Mouse (Mus musculus): ENCODE data around the gene Evpl. TPM values are rescaled to one million over a fixed set of nuclear protein-coding genes. Genes with fewer than 3 reads are reported as not detected.

Evpl gene
- polyA plus RNA-seq, 1 experiment from 2014 or later = 0.35 TPM

- 95% methylated on average over 2 of the region's 2 CpGs for WGBS
Observed at GRCm38 (mm10) chr11:116201151-116201550, 36.7 kb downstream of the Evpl start.

GRCm38 (mm10) chr11:116198639-116199531, 39.0 kb downstream of the Evpl start, which contains the start of the genes Ten1 and Acox1:
TSS of gene Ten1 (plus strand) at chr11:116198855.
TSS of gene Acox1 (minus strand) at chr11:116199045.
- Histone ChIP-seq H3K9me3 (no peaks in the 10 kb centered on the region), H3K4me1 (replicated peaks) (peaks cover 35% of the 10 kb centered on the region), H3K4me3 (peak within 1 kb of the TSS; percentile 71), H3K9ac (peak within 1 kb of the TSS; percentile 90), H3K4me2 (peak within 1 kb of the TSS; percentile 69), H3K27ac (peak within 1 kb of the TSS; percentile 99), H3K36me3 (peaks cover 19% of the 10 kb centered on the region), H3K27me3 (no peaks in the 10 kb centered on the region)
- under 1% methylated on average over 62 of the region's 62 CpGs for WGBS
- ATAC-seq (ENCODE audit: low FRiP score) = peak; percentile 99

More at GRCm38 (mm10) chr11:116201151-116201550, 36.7 kb downstream of the Evpl start:
- Histone ChIP-seq H3K4me2 (no peak overlapping the region), H3K4me1 (replicated peaks) (peaks cover 21% of the 10 kb centered on the region), H3K4me3 (no peak overlapping the region), H3K9ac (no peak overlapping the region), H3K9me3 (no peaks in the 10 kb centered on the region), H3K36me3 (peaks cover 25% of the 10 kb centered on the region), H3K27me3 (no peaks in the 10 kb centered on the region), H3K27ac (no peak overlapping the region)
- no peak for ATAC-seq (ENCODE audit: low FRiP score)

- peak overlapping the region; percentile 71 for H3K4me3 ChIP-seq
- H3K4me1 ChIP-seq (replicated peaks) = peaks cover 35% of the 10 kb centered on the region
- H3K27ac ChIP-seq = peak overlapping the region; percentile 99
- 26% methylated on average over 13 of the region's 13 CpGs for WGBS
- H3K4me2 ChIP-seq = peak overlapping the region; percentile 69
- peaks cover 19% of the 10 kb centered on the region for H3K36me3 ChIP-seq
- no peaks in the 10 kb centered on the region for H3K9me3 ChIP-seq
- ATAC-seq (ENCODE audit: low FRiP score) = peak; percentile 4; the same call in 1 of the 2 replicates
- peak overlapping the region; percentile 90 for H3K9ac ChIP-seq
- no peaks in the 10 kb centered on the region for H3K27me3 ChIP-seq
Observed at GRCm38 (mm10) chr11:116198132-116198531, 39.7 kb downstream of the Evpl start.

- Histone ChIP-seq H3K4me3 (peak overlapping the region; percentile 71), H3K9me3 (no peaks in the 10 kb centered on the region), H3K4me1 (replicated peaks) (peaks cover 35% of the 10 kb centered on the region), H3K27me3 (no peaks in the 10 kb centered on the region), H3K27ac (no peak overlapping the region), H3K36me3 (peaks cover 19% of the 10 kb centered on the region), H3K4me2 (peak overlapping the region; percentile 69), H3K9ac (no peak overlapping the region)
- WGBS = 93% methylated on average over 6 of the region's 6 CpGs
- ATAC-seq (ENCODE audit: low FRiP score) = no peak
Observed at GRCm38 (mm10) chr11:116197584-116197906, 40.3 kb downstream of the Evpl start.

GRCm38 (mm10) chr11:116196866-116197583, 40.9 kb downstream of the Evpl start:
- no peak for ATAC-seq (ENCODE audit: low FRiP score)
- WGBS = 96% methylated on average over 18 of the region's 18 CpGs
- H3K27ac ChIP-seq = no peak overlapping the region

GRCm38 (mm10) chr11:116196336-116196735, 41.5 kb downstream of the Evpl start:
- ATAC-seq (ENCODE audit: low FRiP score) = no peak
- Histone ChIP-seq H3K4me3 (no peak overlapping the region), H3K4me2 (no peak overlapping the region), H3K27me3 (no peaks in the 10 kb centered on the region), H3K4me1 (replicated peaks) (peaks cover 35% of the 10 kb centered on the region), H3K9me3 (no peaks in the 10 kb centered on the region), H3K9ac (no peak overlapping the region), H3K27ac (no peak overlapping the region), H3K36me3 (peaks cover 25% of the 10 kb centered on the region)
- WGBS = 93% methylated on average over 3 of the region's 3 CpGs

More at GRCm38 (mm10) chr11:116196866-116197583, 40.9 kb downstream of the Evpl start:
- no peak overlapping the region for H3K9ac ChIP-seq
- no peaks in the 10 kb centered on the region for H3K9me3 ChIP-seq
- H3K4me2 ChIP-seq = peak overlapping the region; percentile 69
- H3K36me3 ChIP-seq = peaks cover 19% of the 10 kb centered on the region
- peaks cover 35% of the 10 kb centered on the region for H3K4me1 ChIP-seq (replicated peaks)
- H3K27me3 ChIP-seq = no peaks in the 10 kb centered on the region
- peak overlapping the region; percentile 71 for H3K4me3 ChIP-seq

- Histone ChIP-seq H3K27ac (no peak overlapping the region), H3K36me3 (peaks cover 34% of the 10 kb centered on the region), H3K4me1 (replicated peaks) (peaks cover 35% of the 10 kb centered on the region), H3K27me3 (no peaks in the 10 kb centered on the region), H3K9me3 (no peaks in the 10 kb centered on the region), H3K4me2 (no peak overlapping the region), H3K9ac (peak overlapping the region; percentile 35; the same call in 1 of the 2 replicates), H3K4me3 (no peak overlapping the region)
- 83% methylated on average over 5 of the region's 5 CpGs for WGBS
- no peak for ATAC-seq (ENCODE audit: low FRiP score)
Observed at GRCm38 (mm10) chr11:116195252-116195651, 42.6 kb downstream of the Evpl start.

GRCm38 (mm10) chr11:116194619-116195018, 43.3 kb downstream of the Evpl start:
- Histone ChIP-seq H3K9me3 (no peaks in the 10 kb centered on the region), H3K27ac (no peak overlapping the region), H3K9ac (peak overlapping the region; percentile 35; the same call in 1 of the 2 replicates), H3K4me3 (no peak overlapping the region), H3K36me3 (peaks cover 40% of the 10 kb centered on the region), H3K27me3 (no peaks in the 10 kb centered on the region), H3K4me1 (replicated peaks) (peaks cover 33% of the 10 kb centered on the region), H3K4me2 (no peak overlapping the region)
- no peak for ATAC-seq (ENCODE audit: low FRiP score)
- 97% methylated on average over 8 of the region's 8 CpGs for WGBS

- Histone ChIP-seq H3K9ac (peak overlapping the region; percentile 46; the same call in 1 of the 2 replicates), H3K9me3 (no peaks in the 10 kb centered on the region), H3K36me3 (peaks cover 80% of the 10 kb centered on the region), H3K4me1 (replicated peaks) (peaks cover 15% of the 10 kb centered on the region), H3K27ac (0 out of 2 replicates have a peak overlapping the region, but pooled peaks have one; percentile 56), H3K27me3 (no peaks in the 10 kb centered on the region), H3K4me2 (no peak overlapping the region), H3K4me3 (no peak overlapping the region)
- no peak for ATAC-seq (ENCODE audit: low FRiP score)
- WGBS = 33% methylated on average over 11 of the region's 11 CpGs
Observed at GRCm38 (mm10) chr11:116187226-116187930, 50.5 kb downstream of the Evpl start.

GRCm38 (mm10) chr11:116186360-116186759, 51.5 kb downstream of the Evpl start:
- H3K27me3 ChIP-seq = no peaks in the 10 kb centered on the region
- 0 out of 2 replicates have a peak overlapping the region, but pooled peaks have one; percentile 19 for H3K27ac ChIP-seq
- H3K9ac ChIP-seq = no peak overlapping the region
- H3K4me1 ChIP-seq (replicated peaks) = peaks cover 15% of the 10 kb centered on the region
- no peak overlapping the region for H3K4me2 ChIP-seq
- no peaks in the 10 kb centered on the region for H3K9me3 ChIP-seq
- WGBS = 86% methylated on average over 11 of the region's 11 CpGs
- H3K4me3 ChIP-seq = no peak overlapping the region
- peaks cover 85% of the 10 kb centered on the region for H3K36me3 ChIP-seq
- ATAC-seq (ENCODE audit: low FRiP score) = no peak

GRCm38 (mm10) chr11:116185836-116186235, 52.0 kb downstream of the Evpl start:
- Histone ChIP-seq H3K27ac (peak overlapping the region; percentile 18; the same call in 1 of the 2 replicates), H3K4me3 (no peak overlapping the region), H3K9me3 (no peaks in the 10 kb centered on the region), H3K27me3 (no peaks in the 10 kb centered on the region), H3K4me1 (replicated peaks) (peaks cover 15% of the 10 kb centered on the region), H3K36me3 (peaks cover 82% of the 10 kb centered on the region), H3K4me2 (no peak overlapping the region), H3K9ac (no peak overlapping the region)
- ATAC-seq (ENCODE audit: low FRiP score) = no peak
- 95% methylated on average over 3 of the region's 3 CpGs for WGBS
